Mouse (Mus musculus): Measurements from ENCODE around the gene Cul3. TPM values are rescaled to one million over a fixed set of nuclear protein-coding genes. Genes with fewer than 3 reads are reported as not detected.

Cul3 gene
- polyA plus RNA-seq, 1 experiment: 17.9 TPM

GRCm38 (mm10) chr1:80335726-80336368 is 4.4 kb downstream of the Cul3 start:
- TF ChIP-seq GATA1 (IDR thresholded peaks at IDR 0.05; ENCODE audit: low read length): no peak

- TF ChIP-seq GATA1 (IDR thresholded peaks at IDR 0.05; ENCODE audit: low read length): no peak
These were observed 5.2 kb downstream of the Cul3 start for GRCm38 (mm10) chr1:80335118-80335517.

- TF ChIP-seq GATA1 (IDR thresholded peaks at IDR 0.05; ENCODE audit: low read length): no peak
These were observed 9.3 kb downstream of the Cul3 start for GRCm38 (mm10) chr1:80330970-80331369.

- no peak for TF ChIP-seq GATA1 (IDR thresholded peaks at IDR 0.05; ENCODE audit: low read length)
These were observed 14.5 kb downstream of the Cul3 start for GRCm38 (mm10) chr1:80325761-80326160.

- no peak for TF ChIP-seq GATA1 (IDR thresholded peaks at IDR 0.05; ENCODE audit: low read length)
These were observed 15.9 kb downstream of the Cul3 start for GRCm38 (mm10) chr1:80324370-80324769.

- TF ChIP-seq GATA1 (IDR thresholded peaks at IDR 0.05; ENCODE audit: low read length): no peak
These were observed 24.7 kb downstream of the Cul3 start for GRCm38 (mm10) chr1:80315533-80316045.

- no peak for TF ChIP-seq GATA1 (IDR thresholded peaks at IDR 0.05; ENCODE audit: low read length)
These were observed 47.0 kb downstream of the Cul3 start for GRCm38 (mm10) chr1:80293307-80293706.

GRCm38 (mm10) chr1:80278731-80279130 is 61.5 kb downstream of the Cul3 start:
- no peak for TF ChIP-seq GATA1 (IDR thresholded peaks at IDR 0.05; ENCODE audit: low read length)

GRCm38 (mm10) chr1:80260443-80260842 is 79.8 kb downstream of the Cul3 start:
- no peak for TF ChIP-seq GATA1 (IDR thresholded peaks at IDR 0.05; ENCODE audit: low read length)

- no peak for TF ChIP-seq GATA1 (IDR thresholded peaks at IDR 0.05; ENCODE audit: low read length)
These were observed 81.6 kb downstream of the Cul3 start for GRCm38 (mm10) chr1:80258632-80259031.

GRCm38 (mm10) chr1:80253309-80253708 is 87.0 kb downstream of the Cul3 start:
- TF ChIP-seq GATA1 (IDR thresholded peaks at IDR 0.05; ENCODE audit: low read length): no peak

GRCm38 (mm10) chr1:80250247-80250646 is 90.0 kb downstream of the Cul3 start:
- no peak for TF ChIP-seq GATA1 (IDR thresholded peaks at IDR 0.05; ENCODE audit: low read length)

GRCm38 (mm10) chr1:80247131-80247530 is 93.1 kb downstream of the Cul3 start:
- no peak for TF ChIP-seq GATA1 (IDR thresholded peaks at IDR 0.05; ENCODE audit: low read length)

- TF ChIP-seq GATA1 (IDR thresholded peaks at IDR 0.05; ENCODE audit: low read length): no peak
These were observed 96.2 kb downstream of the Cul3 start for GRCm38 (mm10) chr1:80244123-80244522.

- no peak for TF ChIP-seq GATA1 (IDR thresholded peaks at IDR 0.05; ENCODE audit: low read length)
These were observed 98.7 kb downstream of the Cul3 start for GRCm38 (mm10) chr1:80241579-80241978.

GRCm38 (mm10) chr1:80240017-80240660 is 100.1 kb downstream of the Cul3 start:
- TF ChIP-seq GATA1 (IDR thresholded peaks at IDR 0.05; ENCODE audit: low read length): no peak

GRCm38 (mm10) chr1:80239481-80239880 is 100.8 kb downstream of the Cul3 start:
- TF ChIP-seq GATA1 (IDR thresholded peaks at IDR 0.05; ENCODE audit: low read length): no peak
